Mouse (Mus musculus): ENCODE measurements around the gene Gm10985. TPM values are rescaled to one million over a fixed set of nuclear protein-coding genes. Genes with fewer than 3 reads are reported as not detected.

The Gm10985 gene
- total RNA-seq (2014; rRNA removed; ENCODE audit: low replicate concordance), result not detected in 2 replicates
- not detected in 2 replicates for polyA plus RNA-seq (2015; fragmentation: Nextera tagmentation; extraction: Ambion mirVana)

GRCm38 (mm10) chr3:53844786-53845185 lies at the start of gene Gm10985:
Gm10985 (plus strand) TSS chr3:53845086.
- ATAC-seq (ENCODE audit: insufficient read depth, low read depth) (no peak), DNase-seq (ENCODE audit: low spot score) (no peak)
- Histone ChIP-seq H3K4me2 (ENCODE audit: low read depth, low read length) (no peak within 1 kb of the TSS), H3K4me1 (ENCODE audit: control insufficient read depth, insufficient read depth) (no peaks in the 10 kb centered on the region), H3K9me3 (replicated peaks; ENCODE audit: control insufficient read depth, low read length) (no peaks in the 10 kb centered on the region), H3K9ac (replicated peaks; ENCODE audit: low read depth, low read length) (no peak within 1 kb of the TSS), H3K36me3 (replicated peaks; ENCODE audit: control insufficient read depth, insufficient read depth, low read length) (no peaks in the 10 kb centered on the region), H3K27ac (ENCODE audit: low read depth) (no peak within 1 kb of the TSS), H3K4me3 (ENCODE audit: low read depth, low read length) (no peak within 1 kb of the TSS), H3K27me3 (ENCODE audit: control insufficient read depth, insufficient read depth, low read length) (no peaks in the 10 kb centered on the region)
- TF ChIP-seq EP300 (IDR thresholded peaks at IDR 0.05; ENCODE audit: low read depth), result no peak
- TF ChIP-seq CTCF (IDR thresholded peaks at IDR 0.05; ENCODE audit: low read depth), result no peak
- WGBS, result 60% methylated on average over 2 of the region's 2 CpGs

- WGBS, result 85% methylated on average over 1 of the region's 1 CpGs
- DNase-seq (ENCODE audit: low spot score) (no peak), ATAC-seq (ENCODE audit: insufficient read depth, low read depth) (no peak)
- H3K4me3 ChIP-seq (ENCODE audit: low read depth, low read length), result no peak overlapping the region
- H3K27me3 ChIP-seq (ENCODE audit: control insufficient read depth, insufficient read depth, low read length), result no peaks in the 10 kb centered on the region
- H3K36me3 ChIP-seq (replicated peaks; ENCODE audit: control insufficient read depth, insufficient read depth, low read length), result no peaks in the 10 kb centered on the region
- no peak overlapping the region for H3K27ac ChIP-seq (ENCODE audit: low read depth)
- H3K4me2 ChIP-seq (ENCODE audit: low read depth, low read length), result no peak overlapping the region
- no peaks in the 10 kb centered on the region for H3K4me1 ChIP-seq (ENCODE audit: control insufficient read depth, insufficient read depth)
- H3K9ac ChIP-seq (replicated peaks; ENCODE audit: low read depth, low read length), result no peak overlapping the region
- no peaks in the 10 kb centered on the region for H3K9me3 ChIP-seq (replicated peaks; ENCODE audit: control insufficient read depth, low read length)
- TF ChIP-seq EP300 (IDR thresholded peaks at IDR 0.05; ENCODE audit: low read depth) (no peak), CTCF (IDR thresholded peaks at IDR 0.05; ENCODE audit: low read depth) (no peak)
Observed at GRCm38 (mm10) chr3:53796933-53797332, 48.0 kb upstream of the Gm10985 start.

- no peak overlapping the region for H3K4me3 ChIP-seq (ENCODE audit: low read depth, low read length)
- H3K27ac ChIP-seq (ENCODE audit: low read depth), result no peak overlapping the region
- TF ChIP-seq CTCF (IDR thresholded peaks at IDR 0.05; ENCODE audit: low read depth) (no peak), EP300 (IDR thresholded peaks at IDR 0.05; ENCODE audit: low read depth) (no peak)
- DNase-seq (ENCODE audit: low spot score), result no peak
- no peak overlapping the region for H3K4me2 ChIP-seq (ENCODE audit: low read depth, low read length)
- WGBS, result 46% methylated on average over 2 of the region's 2 CpGs
- H3K27me3 ChIP-seq (ENCODE audit: control insufficient read depth, insufficient read depth, low read length), result no peaks in the 10 kb centered on the region
- no peak for ATAC-seq (ENCODE audit: insufficient read depth, low read depth)
- no peaks in the 10 kb centered on the region for H3K9me3 ChIP-seq (replicated peaks; ENCODE audit: control insufficient read depth, low read length)
- H3K9ac ChIP-seq (replicated peaks; ENCODE audit: low read depth, low read length), result no peak overlapping the region
- no peaks in the 10 kb centered on the region for H3K36me3 ChIP-seq (replicated peaks; ENCODE audit: control insufficient read depth, insufficient read depth, low read length)
- no peaks in the 10 kb centered on the region for H3K4me1 ChIP-seq (ENCODE audit: control insufficient read depth, insufficient read depth)
Observed at GRCm38 (mm10) chr3:53799671-53800070, 45.2 kb upstream of the Gm10985 start.

- WGBS, result 59% methylated on average over 7 of the region's 7 CpGs
- Histone ChIP-seq H3K9ac (replicated peaks; ENCODE audit: low read depth, low read length) (no peak overlapping the region), H3K27ac (ENCODE audit: low read depth) (no peak overlapping the region), H3K4me2 (ENCODE audit: low read depth, low read length) (no peak overlapping the region), H3K4me3 (ENCODE audit: low read depth, low read length) (no peak overlapping the region), H3K36me3 (replicated peaks; ENCODE audit: control insufficient read depth, insufficient read depth, low read length) (no peaks in the 10 kb centered on the region), H3K4me1 (ENCODE audit: control insufficient read depth, insufficient read depth) (no peaks in the 10 kb centered on the region), H3K9me3 (replicated peaks; ENCODE audit: control insufficient read depth, low read length) (no peaks in the 10 kb centered on the region), H3K27me3 (ENCODE audit: control insufficient read depth, insufficient read depth, low read length) (no peaks in the 10 kb centered on the region)
- DNase-seq (ENCODE audit: low spot score), result no peak
- no peak for ATAC-seq (ENCODE audit: insufficient read depth, low read depth)
- TF ChIP-seq EP300 (IDR thresholded peaks at IDR 0.05; ENCODE audit: low read depth), result no peak
- no peak for TF ChIP-seq CTCF (IDR thresholded peaks at IDR 0.05; ENCODE audit: low read depth)
Observed at GRCm38 (mm10) chr3:53813421-53813977, 31.4 kb upstream of the Gm10985 start.

GRCm38 (mm10) chr3:53834238-53834637 lies 10.6 kb upstream of the Gm10985 start:
- no peak overlapping the region for H3K9ac ChIP-seq (replicated peaks; ENCODE audit: low read depth, low read length)
- no peak overlapping the region for H3K4me3 ChIP-seq (ENCODE audit: low read depth, low read length)
- no peaks in the 10 kb centered on the region for H3K36me3 ChIP-seq (replicated peaks; ENCODE audit: control insufficient read depth, insufficient read depth, low read length)
- H3K9me3 ChIP-seq (replicated peaks; ENCODE audit: control insufficient read depth, low read length), result no peaks in the 10 kb centered on the region
- no peak for DNase-seq (ENCODE audit: low spot score)
- H3K4me1 ChIP-seq (ENCODE audit: control insufficient read depth, insufficient read depth), result no peaks in the 10 kb centered on the region
- WGBS, result 63% methylated on average over 2 of the region's 2 CpGs
- TF ChIP-seq CTCF (IDR thresholded peaks at IDR 0.05; ENCODE audit: low read depth), result no peak
- no peak for TF ChIP-seq EP300 (IDR thresholded peaks at IDR 0.05; ENCODE audit: low read depth)
- H3K4me2 ChIP-seq (ENCODE audit: low read depth, low read length), result no peak overlapping the region
- H3K27ac ChIP-seq (ENCODE audit: low read depth), result no peak overlapping the region
- ATAC-seq (ENCODE audit: insufficient read depth, low read depth), result no peak
- H3K27me3 ChIP-seq (ENCODE audit: control insufficient read depth, insufficient read depth, low read length), result no peaks in the 10 kb centered on the region
